Mouse (Mus musculus): ENCODE measurements around the gene Tmem167b. TPM values are rescaled to one million over a fixed set of nuclear protein-coding genes. Genes with fewer than 3 reads are reported as not detected.
"Not testable (repeated sequence)": the region's sequence is repeated elsewhere in the genome, so short reads cannot be mapped to it uniquely, and the experiment has no call there.

Tmem167b gene
- total and polyA plus RNA-seq, 2 experiments, result 2.7 to 25.7 TPM

DNA sequence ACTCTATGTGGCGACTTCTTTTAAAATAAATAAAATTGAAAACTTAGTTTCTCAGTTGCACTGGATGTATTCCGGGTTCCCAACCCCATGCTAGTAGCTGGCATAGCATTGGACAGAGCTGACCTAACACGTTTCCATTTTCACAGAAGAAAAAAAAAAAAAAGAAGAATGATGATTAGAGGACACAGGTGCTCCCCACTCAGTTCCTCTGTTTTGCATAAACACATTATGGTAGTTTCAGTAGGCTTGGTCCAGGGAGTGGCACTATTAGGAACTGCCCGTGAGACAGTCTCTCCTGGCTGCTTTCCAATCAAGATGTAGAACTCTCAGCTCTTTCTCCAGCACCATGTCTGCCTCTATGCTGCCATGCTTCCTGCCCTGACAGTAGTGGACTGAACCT lies 22.3 kb upstream of the Tmem167b start:
- DNase-seq (ENCODE audit: extremely low read depth, low read depth, low spot score), result no peak
- no peaks in the 10 kb centered on the region for H3K4me1 ChIP-seq (ENCODE audit: control insufficient read depth, insufficient read depth, low read length)
- no peaks in the 10 kb centered on the region for H3K27me3 ChIP-seq (ENCODE audit: control insufficient read depth, insufficient read depth, low read length)
- TF ChIP-seq CTCF (IDR thresholded peaks at IDR 0.05; ENCODE audit: low read depth, low read length), result no peak
- no peak for TF ChIP-seq POLR2A (IDR thresholded peaks at IDR 0.05; ENCODE audit: extremely low read depth, insufficient read depth, low read length)
- WGBS, result 80% methylated on average over 4 of the region's 4 CpGs
- no peak overlapping the region for H3K9ac ChIP-seq (ENCODE audit: low read depth, low read length)
- no peak overlapping the region for H3K27ac ChIP-seq (replicated peaks; ENCODE audit: insufficient read depth, low read depth, low read length)
- H3K4me3 ChIP-seq (ENCODE audit: insufficient read depth, low read depth, low read length), result no peak overlapping the region
- H3K79me2 ChIP-seq (ENCODE audit: control insufficient read depth, insufficient read depth, low read length), result no peaks in the 10 kb centered on the region
- peaks cover 4% of the 10 kb centered on the region for H3K36me3 ChIP-seq (ENCODE audit: control insufficient read depth, insufficient read depth, low read length)

DNA sequence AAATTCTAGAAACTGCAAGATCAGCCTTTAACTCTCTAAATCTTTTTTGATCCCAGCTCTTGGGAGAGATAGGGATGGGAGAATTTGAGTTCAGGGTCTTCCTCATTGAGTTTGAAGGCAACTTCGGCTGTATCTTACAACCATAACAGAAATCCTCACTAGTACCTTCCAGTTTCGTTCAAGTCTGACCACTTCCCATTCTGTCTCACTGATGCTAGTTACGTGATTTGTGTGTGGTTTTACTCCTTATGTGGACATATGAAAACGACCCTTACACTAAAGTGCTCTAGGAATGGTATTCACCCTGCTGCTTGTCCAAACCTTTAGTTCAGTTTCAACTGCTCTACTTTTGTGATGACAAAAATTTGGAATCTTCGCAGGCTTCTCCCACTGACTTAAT lies 11.8 kb upstream of the Tmem167b start:
- Histone ChIP-seq H3K4me3 (ENCODE audit: insufficient read depth, low read depth, low read length) (no peak overlapping the region), H3K27ac (replicated peaks; ENCODE audit: insufficient read depth, low read depth, low read length) (no peak overlapping the region), H3K36me3 (ENCODE audit: control insufficient read depth, insufficient read depth, low read length) (peaks cover 1% of the 10 kb centered on the region; the same call in 1 of the 2 replicates), H3K79me2 (ENCODE audit: control insufficient read depth, insufficient read depth, low read length) (peaks cover 8% of the 10 kb centered on the region; the same call in 1 of the 2 replicates), H3K4me1 (ENCODE audit: control insufficient read depth, insufficient read depth, low read length) (no peaks in the 10 kb centered on the region), H3K9ac (ENCODE audit: low read depth, low read length) (no peak overlapping the region), H3K27me3 (ENCODE audit: control insufficient read depth, insufficient read depth, low read length) (no peaks in the 10 kb centered on the region)
- no peak for TF ChIP-seq CTCF (IDR thresholded peaks at IDR 0.05; ENCODE audit: low read depth, low read length)
- no peak for TF ChIP-seq POLR2A (IDR thresholded peaks at IDR 0.05; ENCODE audit: extremely low read depth, insufficient read depth, low read length)
- DNase-seq (ENCODE audit: extremely low read depth, low read depth, low spot score), result no peak
- 90% methylated on average over 5 of the region's 5 CpGs for WGBS

GRCm38 (mm10) chr3:108572309-108573010 lies 10.2 kb upstream of the Tmem167b start:
- Histone ChIP-seq H3K27me3 (ENCODE audit: control insufficient read depth, insufficient read depth, low read length) (no peaks in the 10 kb centered on the region), H3K9ac (ENCODE audit: low read depth, low read length) (peak overlapping the region; percentile 89; the same call in 1 of the 2 replicates), H3K79me2 (ENCODE audit: control insufficient read depth, insufficient read depth, low read length) (peaks cover 8% of the 10 kb centered on the region; the same call in 1 of the 2 replicates), H3K4me3 (ENCODE audit: insufficient read depth, low read depth, low read length) (peak overlapping the region; percentile 93), H3K27ac (replicated peaks; ENCODE audit: insufficient read depth, low read depth, low read length) (no peak overlapping the region), H3K36me3 (ENCODE audit: control insufficient read depth, insufficient read depth, low read length) (no peaks in the 10 kb centered on the region), H3K4me1 (ENCODE audit: control insufficient read depth, insufficient read depth, low read length) (no peaks in the 10 kb centered on the region)
- DNase-seq (ENCODE audit: extremely low read depth, low read depth, low spot score), result no peak
- TF ChIP-seq POLR2A (IDR thresholded peaks at IDR 0.05; ENCODE audit: extremely low read depth, insufficient read depth, low read length) (no peak), CTCF (IDR thresholded peaks at IDR 0.05; ENCODE audit: low read depth, low read length) (no peak)
- WGBS, result 46% methylated on average over 18 of the region's 18 CpGs

- Histone ChIP-seq H3K9ac (ENCODE audit: low read depth, low read length) (peak within 1 kb of the TSS; percentile 89), H3K4me3 (ENCODE audit: insufficient read depth, low read depth, low read length) (peak within 1 kb of the TSS; percentile 93), H3K27me3 (ENCODE audit: control insufficient read depth, insufficient read depth, low read length) (no peaks in the 10 kb centered on the region), H3K79me2 (ENCODE audit: control insufficient read depth, insufficient read depth, low read length) (peaks cover 8% of the 10 kb centered on the region; the same call in 1 of the 2 replicates), H3K27ac (replicated peaks; ENCODE audit: insufficient read depth, low read depth, low read length) (peak within 1 kb of the TSS; percentile 65), H3K4me1 (ENCODE audit: control insufficient read depth, insufficient read depth, low read length) (no peaks in the 10 kb centered on the region), H3K36me3 (ENCODE audit: control insufficient read depth, insufficient read depth, low read length) (no peaks in the 10 kb centered on the region)
- under 1% methylated on average over 42 of the region's 42 CpGs for WGBS
- TF ChIP-seq POLR2A (IDR thresholded peaks at IDR 0.05; ENCODE audit: extremely low read depth, insufficient read depth, low read length) (peak; percentile 100), CTCF (IDR thresholded peaks at IDR 0.05; ENCODE audit: low read depth, low read length) (no peak)
- peak; percentile 92 for DNase-seq (ENCODE audit: extremely low read depth, low read depth, low spot score)
Observed at GRCm38 (mm10) chr3:108571443-108572294, 9.4 kb upstream of the Tmem167b start, which contains the start of gene Taf13. Gene Taf13 (plus strand): TSS chr3:108571698.

- H3K36me3 ChIP-seq (ENCODE audit: control insufficient read depth, insufficient read depth, low read length), result no peaks in the 10 kb centered on the region
- H3K9ac ChIP-seq (ENCODE audit: low read depth, low read length), result no peak overlapping the region
- peaks cover 8% of the 10 kb centered on the region; the same call in 1 of the 2 replicates for H3K79me2 ChIP-seq (ENCODE audit: control insufficient read depth, insufficient read depth, low read length)
- TF ChIP-seq CTCF (IDR thresholded peaks at IDR 0.05; ENCODE audit: low read depth, low read length), result no peak
- TF ChIP-seq POLR2A (IDR thresholded peaks at IDR 0.05; ENCODE audit: extremely low read depth, insufficient read depth, low read length), result no peak
- H3K27me3 ChIP-seq (ENCODE audit: control insufficient read depth, insufficient read depth, low read length), result no peaks in the 10 kb centered on the region
- H3K4me3 ChIP-seq (ENCODE audit: insufficient read depth, low read depth, low read length), result no peak overlapping the region
- DNase-seq (ENCODE audit: extremely low read depth, low read depth, low spot score), result no peak
- no peak overlapping the region for H3K27ac ChIP-seq (replicated peaks; ENCODE audit: insufficient read depth, low read depth, low read length)
- no peaks in the 10 kb centered on the region for H3K4me1 ChIP-seq (ENCODE audit: control insufficient read depth, insufficient read depth, low read length)
- 87% methylated on average over 14 of the region's 14 CpGs for WGBS
Observed at GRCm38 (mm10) chr3:108570813-108571212, 8.5 kb upstream of the Tmem167b start.

DNA sequence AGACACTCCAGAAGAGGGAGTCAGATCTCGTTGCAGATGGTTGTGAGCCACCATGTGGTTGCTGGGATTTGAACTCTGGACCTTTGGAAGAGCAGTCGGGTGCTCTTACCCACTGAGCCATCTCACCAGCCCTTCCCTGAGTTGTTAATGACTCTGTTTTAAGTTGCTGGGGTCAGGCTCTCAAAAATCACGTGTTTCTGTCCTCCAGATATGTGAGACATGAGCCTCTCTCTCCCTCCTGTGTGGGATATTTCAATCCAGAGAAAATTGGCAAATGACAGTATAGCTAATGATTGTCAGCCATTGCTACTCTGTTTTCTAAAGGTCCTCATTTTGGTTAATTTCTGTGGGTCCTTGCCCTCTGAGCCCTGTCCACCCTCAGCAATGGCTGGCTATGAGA lies 7.4 kb upstream of the Tmem167b start:
- H3K27me3 ChIP-seq (ENCODE audit: control insufficient read depth, insufficient read depth, low read length); H3K4me3 ChIP-seq (ENCODE audit: insufficient read depth, low read depth, low read length); H3K27ac ChIP-seq (replicated peaks; ENCODE audit: insufficient read depth, low read depth, low read length); H3K9ac ChIP-seq (ENCODE audit: low read depth, low read length); DNase-seq (ENCODE audit: extremely low read depth, low read depth, low spot score); H3K79me2 ChIP-seq (ENCODE audit: control insufficient read depth, insufficient read depth, low read length); H3K36me3 ChIP-seq (ENCODE audit: control insufficient read depth, insufficient read depth, low read length); H3K4me1 ChIP-seq (ENCODE audit: control insufficient read depth, insufficient read depth, low read length): not testable (repeated sequence)
- WGBS, result 35% methylated on average over 3 of the region's 3 CpGs
